Mouse (Mus musculus) C2C12 (cell line): ENCODE results near the gene Gm17387. TPM values are rescaled to one million over a fixed set of nuclear protein-coding genes. Genes with fewer than 3 reads are reported as not detected.

Experiments
- H3K27me3 ChIP-seq: one replicate; pipeline ENCODE4 v1.6.1; 2011; ENCODE audit not compliant: control insufficient read depth, insufficient read depth, insufficient read length
- H3K36me3 ChIP-seq: one replicate; pipeline ENCODE4 v1.6.1; 2011; ENCODE audit not compliant: control insufficient read depth, insufficient read depth
- H3K4me3 ChIP-seq: one replicate; pipeline ENCODE4 v1.5.1; 2011; ENCODE audit warnings: mild to moderate bottlenecking, control low read depth; ENCODE audit not compliant: poor library complexity, insufficient read depth, severe bottlenecking
- H3K79me2 ChIP-seq: one replicate; pipeline ENCODE4 v1.6.1; 2011; ENCODE audit not compliant: control insufficient read depth, insufficient read depth
- H3K79me3 ChIP-seq: one replicate; pipeline ENCODE4 v1.6.1; 2011; ENCODE audit warnings: low read depth, control low read depth
- H3ac ChIP-seq: one replicate; pipeline ENCODE3; 2011; ENCODE audit warnings: low read depth; ENCODE audit not compliant: control insufficient read depth, insufficient read length
- CEBPB ChIP-seq: IDR thresholded peaks from one replicate; pipeline ENCODE4 v1.6.1; 2011; ENCODE audit warnings: low read depth, mild to moderate bottlenecking, control low read depth, moderate library complexity
- CTCF ChIP-seq: IDR thresholded peaks from one replicate; pipeline ENCODE4 v1.5.1; 2011; ENCODE audit not compliant: control insufficient read depth, insufficient read depth, insufficient read length
- FOSL1 ChIP-seq: IDR thresholded peaks from one replicate; pipeline ENCODE4 v1.8.0; 2011; ENCODE audit warnings: mild to moderate bottlenecking, low read length; ENCODE audit not compliant: poor library complexity, insufficient read depth, severe bottlenecking
- MAX ChIP-seq: IDR thresholded peaks from one replicate; pipeline ENCODE4 v1.6.1; 2011; ENCODE audit warnings: mild to moderate bottlenecking, control low read depth
- MYOD1 ChIP-seq: IDR thresholded peaks from one replicate; pipeline ENCODE4 v1.6.1; 2011; ENCODE audit warnings: low read depth; ENCODE audit not compliant: control insufficient read depth, insufficient read length
- MYOG ChIP-seq: IDR thresholded peaks from one replicate; pipeline ENCODE4 v1.6.1; 2011; ENCODE audit not compliant: control insufficient read depth, insufficient read length; ENCODE audit errors: extremely low read depth
- USF1 ChIP-seq: IDR thresholded peaks from one replicate; pipeline ENCODE4 v1.6.1; 2011; ENCODE audit warnings: low read depth, mild to moderate bottlenecking, control low read depth, moderate library complexity
- polyA plus RNA-seq: library from polyadenylated mRNA; unstranded; fragments of >200 nt; fragmentation: generic; extraction: Trizol; gene quantifications from one replicate; pipeline ENCODE4 v1.2.1, GENCODE M21; 2012; ENCODE audit warnings: missing spikeins

The Gm17387 gene
- polyA plus RNA-seq, 1 experiment = not detected

- H3K27me3 ChIP-seq = no peaks in the 10 kb centered on the region
- no peaks in the 10 kb centered on the region for H3K36me3 ChIP-seq
- H3K4me3 ChIP-seq = no peak overlapping the region
- no peak for TF ChIP-seq FOSL1
- TF ChIP-seq MAX = no peak
- no peak for TF ChIP-seq CEBPB
- no peak for TF ChIP-seq MYOG
- no peak for TF ChIP-seq CTCF
- no peak for TF ChIP-seq USF1
- no peak for TF ChIP-seq MYOD1
- no peak overlapping the region for H3ac ChIP-seq
- no peaks in the 10 kb centered on the region for H3K79me2 ChIP-seq
- H3K79me3 ChIP-seq = no peaks in the 10 kb centered on the region
These were observed 25.5 kb upstream of the Gm17387 start for GRCm38 (mm10) chr7:141003248-141004010.

- no peak overlapping the region for H3ac ChIP-seq
- no peak overlapping the region for H3K4me3 ChIP-seq
- no peak for TF ChIP-seq CTCF
- TF ChIP-seq MYOG = no peak
- no peak for TF ChIP-seq FOSL1
- no peak for TF ChIP-seq MAX
- TF ChIP-seq MYOD1 = no peak
- TF ChIP-seq USF1 = no peak
- H3K36me3 ChIP-seq = peaks cover 6% of the 10 kb centered on the region
- H3K27me3 ChIP-seq = no peaks in the 10 kb centered on the region
- peaks cover 11% of the 10 kb centered on the region for H3K79me3 ChIP-seq
- peaks cover 14% of the 10 kb centered on the region for H3K79me2 ChIP-seq
These were observed 22.5 kb upstream of the Gm17387 start for GRCm38 (mm10) chr7:141006446-141006845.

- no peak overlapping the region for H3ac ChIP-seq
- peaks cover 11% of the 10 kb centered on the region for H3K79me3 ChIP-seq
- H3K4me3 ChIP-seq = no peak overlapping the region
- peaks cover 6% of the 10 kb centered on the region for H3K36me3 ChIP-seq
- TF ChIP-seq MYOG = no peak
- no peak for TF ChIP-seq MYOD1
- no peak for TF ChIP-seq CTCF
- TF ChIP-seq USF1 = no peak
- no peak for TF ChIP-seq FOSL1
- TF ChIP-seq MAX = no peak
- H3K27me3 ChIP-seq = no peaks in the 10 kb centered on the region
- peaks cover 14% of the 10 kb centered on the region for H3K79me2 ChIP-seq
These were observed 22.0 kb upstream of the Gm17387 start for GRCm38 (mm10) chr7:141006914-141007313.

- H3ac ChIP-seq = peak overlapping the region; percentile 10
- H3K36me3 ChIP-seq = peaks cover 6% of the 10 kb centered on the region
- H3K27me3 ChIP-seq = no peaks in the 10 kb centered on the region
- TF ChIP-seq CEBPB (peak; percentile 89), MYOG (no peak), USF1 (no peak), MYOD1 (no peak)
- no peak overlapping the region for H3K4me3 ChIP-seq
- peaks cover 14% of the 10 kb centered on the region for H3K79me2 ChIP-seq
- peaks cover 11% of the 10 kb centered on the region for H3K79me3 ChIP-seq
These were observed 20.6 kb upstream of the Gm17387 start for GRCm38 (mm10) chr7:141008312-141008761.

- Histone ChIP-seq H3K4me3 (peak overlapping the region; percentile 59), H3K27me3 (no peaks in the 10 kb centered on the region), H3ac (peak overlapping the region; percentile 26), H3K79me2 (peaks cover 14% of the 10 kb centered on the region), H3K36me3 (peaks cover 6% of the 10 kb centered on the region), H3K79me3 (peaks cover 11% of the 10 kb centered on the region)
- TF ChIP-seq FOSL1 (no peak), MAX (peak; percentile 42), CTCF (peak; percentile 93), MYOG (no peak)
These were observed 19.8 kb upstream of the Gm17387 start for GRCm38 (mm10) chr7:141008938-141009660.

- H3K4me3 ChIP-seq = peak overlapping the region; percentile 59
- peak overlapping the region; percentile 69 for H3ac ChIP-seq
- no peaks in the 10 kb centered on the region for H3K27me3 ChIP-seq
- TF ChIP-seq CEBPB = no peak
- no peak for TF ChIP-seq FOSL1
- peaks cover 6% of the 10 kb centered on the region for H3K36me3 ChIP-seq
- H3K79me3 ChIP-seq = peaks cover 11% of the 10 kb centered on the region
- H3K79me2 ChIP-seq = peaks cover 14% of the 10 kb centered on the region
These were observed 19.3 kb upstream of the Gm17387 start for GRCm38 (mm10) chr7:141009665-141010064.
